Mouse (Mus musculus) skeletal muscle tissue, postnatal 0 days (tissue): ENCODE data around the gene Amd2. TPM values are rescaled to one million over a fixed set of nuclear protein-coding genes. Genes with fewer than 3 reads are reported as not detected.

Experiments
- polyA plus RNA-seq: library from polyadenylated mRNA; unstranded; fragments of >200 nt; fragmentation: Nextera tagmentation; extraction: Ambion mirVana; gene quantifications from 2 replicates; pipeline ENCODE4 v1.2.1, GENCODE M21; 2015

Amd2 gene
- 1.1 and 1.4 TPM in 2 replicates for polyA plus RNA-seq

DNA sequence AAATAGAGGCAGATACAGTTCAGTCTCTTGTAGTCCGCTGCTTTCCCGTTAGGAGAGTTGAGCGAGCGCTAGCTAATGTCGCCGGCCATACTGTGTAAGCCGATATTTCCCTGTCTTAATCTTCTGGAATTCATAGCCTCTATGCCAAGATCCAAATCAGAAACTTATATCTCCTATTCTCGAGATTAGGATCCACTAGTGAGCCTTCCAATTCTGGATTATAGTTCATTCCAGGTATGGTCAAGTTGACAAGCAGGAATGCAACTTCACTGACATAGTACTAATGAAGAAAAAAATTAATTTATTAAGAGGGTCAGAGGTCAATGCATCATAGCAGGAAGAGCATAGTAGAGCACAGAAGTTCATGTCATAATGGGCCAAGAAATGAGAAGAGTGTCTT is at the start of gene Amd2:
Gene Amd2 (minus strand): TSS at position 101 of the 400 bp plus-strand sequence.

